Mouse (Mus musculus) lung, postnatal 14 days (tissue): ENCODE measurements around the gene Galnt15.

Source experiments
- DNase-seq: peaks from one replicate; pipeline ENCODE4 v3.0.0; 2021

Gene Galnt15

GRCm38 (mm10) chr14:32091704-32092103 is 62.9 kb downstream of the Galnt15 start:
- no peak for DNase-seq

GRCm38 (mm10) chr14:32093018-32093417 is 64.2 kb downstream of the Galnt15 start:
- DNase-seq, result no peak

- no peak for DNase-seq
These were observed 64.8 kb downstream of the Galnt15 start for GRCm38 (mm10) chr14:32093500-32094117.

- DNase-seq, result no peak
These were observed 66.9 kb downstream of the Galnt15 start for GRCm38 (mm10) chr14:32095646-32096045.

DNA sequence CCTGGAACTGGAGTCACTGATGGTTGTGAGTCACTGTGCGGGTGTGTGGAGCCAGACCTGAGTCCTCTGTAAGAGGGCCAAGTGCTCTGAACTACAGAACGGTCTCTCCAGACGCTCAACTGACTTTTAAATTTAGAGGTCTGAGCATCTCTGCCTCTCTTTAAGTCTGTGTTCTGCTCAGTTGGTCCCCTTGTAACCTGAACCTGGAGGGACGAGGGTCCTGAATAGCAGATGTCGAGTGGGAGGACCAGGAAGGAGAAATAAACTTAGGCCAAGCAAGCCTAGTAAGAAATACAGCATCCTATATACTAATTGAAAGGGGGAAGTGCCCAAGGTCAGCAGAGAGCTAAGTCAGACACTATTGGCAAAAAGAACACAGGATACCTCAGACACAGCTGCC is 68.0 kb downstream of the Galnt15 start:
- no peak for DNase-seq

- no peak for DNase-seq
These were observed 68.9 kb downstream of the Galnt15 start for GRCm38 (mm10) chr14:32097691-32098090.

DNA sequence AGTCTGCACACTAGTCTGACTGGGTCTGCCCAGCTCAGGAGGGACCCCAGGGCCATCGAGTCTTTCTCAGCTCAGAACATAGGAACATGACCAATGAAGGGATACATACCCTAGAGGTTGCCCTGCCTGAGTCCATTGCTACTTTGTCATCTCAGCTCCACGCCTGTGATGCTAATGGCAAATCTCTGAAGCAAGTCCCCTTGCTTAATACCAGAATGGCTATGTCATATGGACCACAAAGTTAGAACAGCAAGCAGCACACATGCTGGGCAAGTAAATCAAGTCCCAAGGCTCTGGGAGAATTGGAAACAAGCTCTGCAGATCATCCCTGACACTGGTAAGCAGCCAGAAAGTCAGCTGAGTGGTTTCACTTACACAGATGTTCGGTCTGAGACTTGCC is 70.2 kb downstream of the Galnt15 start:
- DNase-seq, result no peak

GRCm38 (mm10) chr14:32103556-32103955 is 74.8 kb downstream of the Galnt15 start:
- no peak for DNase-seq

GRCm38 (mm10) chr14:32105663-32106062 is 76.9 kb downstream of the Galnt15 start:
- no peak for DNase-seq

GRCm38 (mm10) chr14:32106911-32107310 is 78.1 kb downstream of the Galnt15 start:
- DNase-seq, result no peak
